Mouse (Mus musculus): ENCODE measurements at regions not wholly inside any gene's neighbourhood (a gene's known extent, or its start where the extent isn't known, plus 50 kb on each side); places are given as distances from the start of the nearest gene placed in this dataset.

- TF ChIP-seq CTCF (IDR thresholded peaks at IDR 0.05; ENCODE audit: insufficient read depth, low read length) (no peak), POLR2A (IDR thresholded peaks at IDR 0.05; ENCODE audit: borderline replicate concordance, extremely low read depth, low read depth, low read length) (no peak)
Measured at GRCm38 (mm10) chr8:31001980-31002730, 2426.4 kb upstream of the 5930422O12Rik start.

All from lung, adult 2 months (tissue).